Mouse (Mus musculus): ENCODE results near the gene Kcnq1.

GRCm38 (mm10) chr7:143386632-143387031 is 280.5 kb downstream of the Kcnq1 start:
- TF ChIP-seq POLR2A (IDR thresholded peaks at IDR 0.05; ENCODE audit: borderline replicate concordance, extremely low read depth, low read depth, low read length) (no peak), CTCF (IDR thresholded peaks at IDR 0.05; ENCODE audit: insufficient read depth, low read length) (no peak)
